Mouse (Mus musculus): Measurements from ENCODE around the gene Zc3h14. TPM values are rescaled to one million over a fixed set of nuclear protein-coding genes. Genes with fewer than 3 reads are reported as not detected.
A peak's percentile ranks its signal among the peaks of the same experiment; 100 is the strongest.

Zc3h14 gene
- 127 and 136 TPM in 2 replicates for polyA plus RNA-seq (2015; fragmentation: Nextera tagmentation; extraction: Ambion mirVana)

DNA sequence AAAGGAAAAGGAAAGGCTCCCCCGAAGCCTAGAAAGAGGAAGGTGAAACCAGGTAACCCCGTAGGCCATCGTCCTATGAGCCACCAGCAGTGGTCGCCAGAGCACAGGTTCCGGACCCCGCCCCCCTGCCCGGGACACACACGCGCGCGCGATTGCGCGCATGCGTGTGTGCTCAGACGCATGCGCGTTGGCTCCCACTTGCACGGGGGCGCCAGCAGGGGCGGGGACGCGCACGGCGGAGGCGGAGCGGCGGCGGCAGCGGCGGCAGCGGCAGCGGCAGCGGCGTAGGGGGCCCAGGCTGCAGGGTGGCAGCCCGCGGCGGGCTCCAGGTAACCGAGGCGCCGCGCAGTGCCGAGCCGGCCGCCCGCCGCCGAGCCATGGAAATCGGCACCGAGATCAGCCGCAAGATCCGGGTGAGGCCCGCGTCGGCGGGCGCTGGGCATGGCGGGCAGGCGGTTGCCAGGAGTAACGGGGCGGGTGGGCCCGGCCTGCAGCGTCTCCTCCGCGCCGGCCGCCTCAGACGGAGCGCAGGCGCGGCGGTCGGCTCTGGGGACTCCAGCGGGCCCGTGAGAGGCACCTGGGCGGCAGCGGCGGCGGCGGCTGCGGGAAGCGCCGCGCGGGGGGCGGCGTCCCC, at the start of gene Zc3h14:
Gene Zc3h14, plus strand, starts transcription at position 219 of the 634 bp plus-strand sequence.
- H3K4me3 ChIP-seq (replicated peaks; ENCODE audit: low read length), result peak within 1 kb of the TSS; percentile 89
- H3K36me3 ChIP-seq (ENCODE audit: control insufficient read depth, insufficient read depth), result no peaks in the 10 kb centered on the region
- ATAC-seq, result peak; percentile 92
- peak within 1 kb of the TSS; percentile 91 for H3K27ac ChIP-seq (ENCODE audit: low read length)
- peaks cover 27% of the 10 kb centered on the region for H3K4me1 ChIP-seq (replicated peaks; ENCODE audit: control insufficient read depth, insufficient read depth, low read length)
- H3K9me3 ChIP-seq (ENCODE audit: control insufficient read depth, low read length), result no peaks in the 10 kb centered on the region
- WGBS, result under 1% methylated on average over 72 of the region's 87 CpGs
- H3K27me3 ChIP-seq (replicated peaks; ENCODE audit: control insufficient read depth, insufficient read depth, low read length), result no peaks in the 10 kb centered on the region
- H3K9ac ChIP-seq (replicated peaks; ENCODE audit: low read depth, low read length), result peak within 1 kb of the TSS; percentile 94
- H3K4me2 ChIP-seq (ENCODE audit: low read length), result peak within 1 kb of the TSS; percentile 79

DNA sequence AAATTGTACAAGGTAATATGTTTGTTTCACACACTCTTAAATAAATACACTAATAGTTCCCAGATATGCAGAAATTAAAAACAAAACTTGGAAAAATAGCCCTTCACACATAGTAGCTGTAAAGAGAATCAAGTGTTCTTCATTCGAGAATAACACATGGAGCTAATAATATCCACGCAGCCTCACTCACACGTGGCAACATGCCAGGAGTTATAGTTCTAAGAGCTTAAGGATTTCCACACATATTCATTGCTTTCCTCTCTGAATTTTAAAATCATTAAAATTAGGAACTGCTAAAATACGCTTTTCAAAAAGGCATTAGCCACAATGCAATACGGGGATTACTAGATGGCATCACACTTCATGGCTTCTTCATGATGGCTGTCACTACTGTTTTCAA, 49.6 kb upstream of the Zc3h14 start:
- Histone ChIP-seq H3K27ac (ENCODE audit: low read length) (no peak overlapping the region), H3K27me3 (replicated peaks; ENCODE audit: control insufficient read depth, insufficient read depth, low read length) (no peaks in the 10 kb centered on the region), H3K4me2 (ENCODE audit: low read length) (no peak overlapping the region), H3K4me1 (replicated peaks; ENCODE audit: control insufficient read depth, insufficient read depth, low read length) (no peaks in the 10 kb centered on the region), H3K4me3 (replicated peaks; ENCODE audit: low read length) (no peak overlapping the region), H3K9ac (replicated peaks; ENCODE audit: low read depth, low read length) (no peak overlapping the region), H3K36me3 (ENCODE audit: control insufficient read depth, insufficient read depth) (no peaks in the 10 kb centered on the region), H3K9me3 (ENCODE audit: control insufficient read depth, low read length) (no peaks in the 10 kb centered on the region)
- no peak; the same call in 1 of the 2 replicates for ATAC-seq
- WGBS, result 66% methylated on average over 5 of the region's 5 CpGs

GRCm38 (mm10) chr12:98701564-98701963, 45.2 kb upstream of the Zc3h14 start:
- Histone ChIP-seq H3K4me1 (replicated peaks; ENCODE audit: control insufficient read depth, insufficient read depth, low read length) (no peaks in the 10 kb centered on the region), H3K9me3 (ENCODE audit: control insufficient read depth, low read length) (no peaks in the 10 kb centered on the region), H3K9ac (replicated peaks; ENCODE audit: low read depth, low read length) (no peak overlapping the region), H3K27me3 (replicated peaks; ENCODE audit: control insufficient read depth, insufficient read depth, low read length) (no peaks in the 10 kb centered on the region), H3K4me2 (ENCODE audit: low read length) (no peak overlapping the region), H3K36me3 (ENCODE audit: control insufficient read depth, insufficient read depth) (no peaks in the 10 kb centered on the region), H3K4me3 (replicated peaks; ENCODE audit: low read length) (no peak overlapping the region), H3K27ac (ENCODE audit: low read length) (peak overlapping the region; percentile 65)
- 68% methylated on average over 9 of the region's 9 CpGs for WGBS
- peak; percentile 65; the same call in 1 of the 2 replicates for ATAC-seq

DNA sequence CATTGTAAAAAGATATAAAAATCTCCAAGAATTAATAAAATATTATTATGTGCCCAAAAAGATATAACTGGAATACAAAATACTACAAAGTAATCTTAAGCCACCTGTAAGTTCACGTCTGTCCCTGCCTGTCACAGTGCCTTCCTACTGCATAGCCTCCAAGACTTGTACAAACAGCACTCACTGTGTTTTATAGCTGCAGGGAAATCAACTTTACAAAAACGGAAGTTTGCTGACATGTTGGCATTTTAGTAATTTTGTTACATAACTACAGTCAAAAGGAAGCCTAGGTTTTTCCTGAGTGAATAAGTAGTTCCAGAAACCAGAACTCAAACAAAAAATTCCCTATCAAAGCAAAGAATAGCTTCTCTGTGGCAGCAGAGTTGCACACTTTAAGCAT, 43.2 kb upstream of the Zc3h14 start:
- Histone ChIP-seq H3K9ac (replicated peaks; ENCODE audit: low read depth, low read length) (no peak overlapping the region), H3K9me3 (ENCODE audit: control insufficient read depth, low read length) (no peaks in the 10 kb centered on the region), H3K27me3 (replicated peaks; ENCODE audit: control insufficient read depth, insufficient read depth, low read length) (no peaks in the 10 kb centered on the region), H3K27ac (ENCODE audit: low read length) (no peak overlapping the region), H3K4me2 (ENCODE audit: low read length) (no peak overlapping the region), H3K36me3 (ENCODE audit: control insufficient read depth, insufficient read depth) (no peaks in the 10 kb centered on the region), H3K4me3 (replicated peaks; ENCODE audit: low read length) (no peak overlapping the region), H3K4me1 (replicated peaks; ENCODE audit: control insufficient read depth, insufficient read depth, low read length) (no peaks in the 10 kb centered on the region)
- no peak for ATAC-seq
- 80% methylated on average over 2 of the region's 2 CpGs for WGBS

DNA sequence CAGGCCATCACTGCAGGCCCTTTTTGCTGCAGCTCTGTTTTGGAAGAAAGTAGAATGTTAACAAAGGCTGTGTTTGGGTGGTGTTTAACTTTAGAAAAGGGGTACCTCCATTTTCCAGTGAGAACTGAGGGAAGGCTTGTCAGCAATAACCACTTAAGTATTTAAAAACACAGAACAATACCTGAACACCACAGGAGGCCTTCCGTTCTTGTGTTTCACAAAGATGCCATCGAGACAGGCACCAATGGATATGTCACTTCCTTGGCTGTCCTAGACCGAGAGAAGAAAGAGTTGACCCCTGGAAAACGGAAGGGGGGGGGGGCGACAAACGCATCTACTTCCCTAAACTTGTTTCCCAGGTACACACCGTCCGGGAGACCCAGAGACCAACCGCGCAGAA, 42.8 kb upstream of the Zc3h14 start:
- no peaks in the 10 kb centered on the region for H3K27me3 ChIP-seq (replicated peaks; ENCODE audit: control insufficient read depth, insufficient read depth, low read length)
- no peak overlapping the region for H3K4me2 ChIP-seq (ENCODE audit: low read length)
- no peak overlapping the region for H3K4me3 ChIP-seq (replicated peaks; ENCODE audit: low read length)
- H3K36me3 ChIP-seq (ENCODE audit: control insufficient read depth, insufficient read depth), result no peaks in the 10 kb centered on the region
- WGBS, result 71% methylated on average over 10 of the region's 10 CpGs
- H3K27ac ChIP-seq (ENCODE audit: low read length), result no peak overlapping the region
- H3K9ac ChIP-seq (replicated peaks; ENCODE audit: low read depth, low read length), result no peak overlapping the region
- ATAC-seq, result no peak
- H3K9me3 ChIP-seq (ENCODE audit: control insufficient read depth, low read length), result no peaks in the 10 kb centered on the region
- H3K4me1 ChIP-seq (replicated peaks; ENCODE audit: control insufficient read depth, insufficient read depth, low read length), result no peaks in the 10 kb centered on the region

DNA sequence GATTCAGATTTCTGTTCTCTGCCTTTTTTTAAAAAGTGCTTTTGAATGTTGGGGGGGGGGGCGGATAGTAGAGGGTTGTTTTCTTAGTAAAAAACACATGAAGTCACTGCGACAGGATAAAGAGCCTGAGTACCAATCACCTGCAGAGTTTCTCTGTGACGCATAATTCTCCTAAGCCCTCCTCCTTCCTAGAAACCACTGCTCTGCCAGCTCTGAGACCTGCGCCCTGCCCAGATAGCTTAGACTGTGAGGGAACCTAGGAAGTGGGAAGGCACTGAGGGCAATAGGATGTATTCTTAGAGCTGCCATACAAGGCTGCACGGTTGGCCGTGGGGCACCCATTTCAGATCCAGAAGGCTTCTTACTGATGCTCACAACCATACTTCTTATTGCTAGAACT, 33.9 kb upstream of the Zc3h14 start:
- H3K4me1 ChIP-seq (replicated peaks; ENCODE audit: control insufficient read depth, insufficient read depth, low read length), result no peaks in the 10 kb centered on the region
- no peaks in the 10 kb centered on the region for H3K36me3 ChIP-seq (ENCODE audit: control insufficient read depth, insufficient read depth)
- ATAC-seq, result no peak
- H3K9ac ChIP-seq (replicated peaks; ENCODE audit: low read depth, low read length), result no peak overlapping the region
- no peak overlapping the region for H3K4me2 ChIP-seq (ENCODE audit: low read length)
- 70% methylated on average over 6 of the region's 6 CpGs for WGBS
- no peak overlapping the region for H3K27ac ChIP-seq (ENCODE audit: low read length)
- no peaks in the 10 kb centered on the region for H3K9me3 ChIP-seq (ENCODE audit: control insufficient read depth, low read length)
- no peak overlapping the region for H3K4me3 ChIP-seq (replicated peaks; ENCODE audit: low read length)
- no peaks in the 10 kb centered on the region for H3K27me3 ChIP-seq (replicated peaks; ENCODE audit: control insufficient read depth, insufficient read depth, low read length)

- H3K4me2 ChIP-seq (ENCODE audit: low read length), result no peak overlapping the region
- ATAC-seq, result no peak
- H3K27me3 ChIP-seq (replicated peaks; ENCODE audit: control insufficient read depth, insufficient read depth, low read length), result no peaks in the 10 kb centered on the region
- H3K36me3 ChIP-seq (ENCODE audit: control insufficient read depth, insufficient read depth), result no peaks in the 10 kb centered on the region
- WGBS, result 65% methylated on average over 7 of the region's 7 CpGs
- no peaks in the 10 kb centered on the region for H3K9me3 ChIP-seq (ENCODE audit: control insufficient read depth, low read length)
- H3K27ac ChIP-seq (ENCODE audit: low read length), result no peak overlapping the region
- H3K4me1 ChIP-seq (replicated peaks; ENCODE audit: control insufficient read depth, insufficient read depth, low read length), result no peaks in the 10 kb centered on the region
- no peak overlapping the region for H3K9ac ChIP-seq (replicated peaks; ENCODE audit: low read depth, low read length)
- H3K4me3 ChIP-seq (replicated peaks; ENCODE audit: low read length), result no peak overlapping the region
Observed at GRCm38 (mm10) chr12:98713621-98714103, 33.1 kb upstream of the Zc3h14 start.

- H3K27ac ChIP-seq (ENCODE audit: low read length), result no peak overlapping the region
- no peaks in the 10 kb centered on the region for H3K36me3 ChIP-seq (ENCODE audit: control insufficient read depth, insufficient read depth)
- ATAC-seq, result no peak
- 30% methylated on average over 11 of the region's 11 CpGs for WGBS
- no peak overlapping the region for H3K9ac ChIP-seq (replicated peaks; ENCODE audit: low read depth, low read length)
- H3K27me3 ChIP-seq (replicated peaks; ENCODE audit: control insufficient read depth, insufficient read depth, low read length), result no peaks in the 10 kb centered on the region
- no peaks in the 10 kb centered on the region for H3K9me3 ChIP-seq (ENCODE audit: control insufficient read depth, low read length)
- no peaks in the 10 kb centered on the region for H3K4me1 ChIP-seq (replicated peaks; ENCODE audit: control insufficient read depth, insufficient read depth, low read length)
- H3K4me3 ChIP-seq (replicated peaks; ENCODE audit: low read length), result no peak overlapping the region
- no peak overlapping the region for H3K4me2 ChIP-seq (ENCODE audit: low read length)
Observed at GRCm38 (mm10) chr12:98714757-98715156, 32.0 kb upstream of the Zc3h14 start.

GRCm38 (mm10) chr12:98716142-98716541, 30.6 kb upstream of the Zc3h14 start:
- Histone ChIP-seq H3K9ac (replicated peaks; ENCODE audit: low read depth, low read length) (no peak overlapping the region), H3K4me3 (replicated peaks; ENCODE audit: low read length) (no peak overlapping the region), H3K27ac (ENCODE audit: low read length) (no peak overlapping the region), H3K9me3 (ENCODE audit: control insufficient read depth, low read length) (no peaks in the 10 kb centered on the region), H3K27me3 (replicated peaks; ENCODE audit: control insufficient read depth, insufficient read depth, low read length) (no peaks in the 10 kb centered on the region), H3K4me2 (ENCODE audit: low read length) (no peak overlapping the region), H3K4me1 (replicated peaks; ENCODE audit: control insufficient read depth, insufficient read depth, low read length) (peaks cover 8% of the 10 kb centered on the region), H3K36me3 (ENCODE audit: control insufficient read depth, insufficient read depth) (no peaks in the 10 kb centered on the region)
- 98% methylated on average over 2 of the region's 2 CpGs for WGBS
- ATAC-seq, result no peak

All from forebrain, embryonic 16.5 days (tissue).